Mouse (Mus musculus) neutrophil, adult 83 days (primary cell): Measurements from ENCODE around the gene Drc3. TPM values are rescaled to one million over a fixed set of nuclear protein-coding genes. Genes with fewer than 3 reads are reported as not detected.

Experiments
- total RNA-seq, 2 experiments: library from RNA; stranded (reverse); gene quantifications; one replicate each; pipeline ENCODE4 v1.2.4; 2023

Drc3 gene
- total RNA-seq, result under 1 TPM; 0.37 to 0.44 TPM

GRCm38 (mm10) chr11:60352559-60353411 is at the start of gene Drc3, which contains the start of gene Tom1l2:
Gene Drc3 (plus strand): TSS chr11:60353329.
Gene Tom1l2 (minus strand): TSS chr11:60352905.

GRCm38 (mm10) chr11:60416963-60417716 is 64.0 kb downstream of the Drc3 start, which contains the start of gene Gid4:
Gene Gid4 (plus strand): TSS chr11:60417145.

DNA sequence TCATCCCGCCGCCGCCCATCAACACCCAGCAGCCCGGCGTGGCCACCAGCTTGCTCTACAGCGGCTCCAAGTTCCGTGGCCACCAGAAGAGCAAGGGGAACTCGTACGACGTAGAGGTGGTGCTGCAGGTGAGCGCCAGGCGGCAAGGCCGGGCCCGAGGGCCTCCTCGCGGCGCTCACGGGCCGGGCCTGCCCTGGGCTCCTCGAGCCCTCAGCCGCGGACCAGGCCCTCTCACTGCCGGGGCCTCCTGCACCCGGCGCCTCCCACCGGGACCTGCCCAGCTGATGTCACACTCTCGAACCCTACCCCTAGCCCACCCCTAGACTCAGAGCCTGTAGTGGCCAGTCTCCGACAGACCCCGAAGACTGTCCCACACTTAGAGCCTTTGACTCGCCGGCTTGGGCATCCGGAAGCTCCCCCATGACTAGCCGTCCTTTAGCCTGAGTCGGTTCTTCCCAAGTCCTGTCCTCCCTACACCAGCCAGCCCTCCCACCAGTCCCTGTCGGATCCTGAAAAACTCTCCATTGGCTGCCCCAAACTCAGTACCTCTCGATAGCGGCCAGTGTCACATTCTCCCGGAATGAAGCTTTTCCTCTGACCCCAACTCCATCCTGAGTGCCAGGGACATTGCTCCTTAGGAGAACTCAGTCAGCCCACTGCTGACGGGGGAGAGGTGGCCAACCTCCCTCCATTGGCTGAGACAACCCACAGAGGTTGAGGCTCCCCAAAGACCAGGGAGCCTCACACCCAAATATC is 64.8 kb downstream of the Drc3 start, which contains the start of gene Atpaf2:
TSS of gene Atpaf2 (minus strand) at position 741 of the 756 bp plus-strand sequence.

Other genes with a start within 250 kb of the Drc3 start
- 10 to 100 TPM; 24.3 to 24.8 TPM for gene Rai1, start 248.3 kb upstream of the Drc3 start, total RNA-seq
- gene Srebf1, start 130.7 kb upstream of the Drc3 start, total RNA-seq, result 10 to 100 TPM; 50.9 to 53.7 TPM
- 10 to 100 TPM in 1 of 2 experiments, 1 to 10 TPM in 1; 9.9 to 15.0 TPM for gene Tom1l2, start 424 bp upstream of the Drc3 start, total RNA-seq
- 1 to 10 TPM; 8.5 TPM for gene Gid4, start 63.8 kb downstream of the Drc3 start, total RNA-seq
- 10 to 100 TPM; 14.3 to 19.3 TPM for gene Atpaf2, start 65.1 kb downstream of the Drc3 start, total RNA-seq
- gene Drg2, start 101.3 kb downstream of the Drc3 start, total RNA-seq, result 10 to 100 TPM; 18.9 to 21.8 TPM
- gene Myo15, start 116.0 kb downstream of the Drc3 start, total RNA-seq, result under 1 TPM; 0.46 TPM
- gene Alkbh5, start 183.1 kb downstream of the Drc3 start, total RNA-seq, result 10 to 100 TPM; 35.1 to 37.0 TPM